Mouse (Mus musculus) limb, embryonic 11.5 days (tissue): Measurements from ENCODE around the gene Sphk2. TPM values are rescaled to one million over a fixed set of nuclear protein-coding genes. Genes with fewer than 3 reads are reported as not detected.

ENCODE experiments used
- ATAC-seq: fragments of 200-750 bp; cut with Nextera tagmentation; 2 replicates; pipeline ENCODE4 v1.8.0; 2017; ENCODE audit warnings: low read depth; ENCODE audit not compliant: insufficient number of reproducible peaks, low FRiP score, low TSS enrichment
- DNase-seq: peaks from one replicate; pipeline ENCODE4 v3.0.0-alpha.2; 2015; ENCODE audit warnings: low spot score
- H3K27ac ChIP-seq: fragments of 300-500 bp; sonication (generic); replicated peaks from 2 replicates; pipeline ENCODE4 v1.5.1; 2014; ENCODE audit warnings: low read depth, mild to moderate bottlenecking, low read length
- H3K27me3 ChIP-seq: fragments of 300-500 bp; sonication (generic); 2 replicates; pipeline ENCODE4 v1.6.1; 2014; ENCODE audit warnings: mild to moderate bottlenecking, low read length, mixed read lengths; ENCODE audit not compliant: control insufficient read depth, insufficient read depth
- H3K36me3 ChIP-seq: fragments of 300-500 bp; sonication (generic); 2 replicates; pipeline ENCODE4 v1.6.1; 2014; ENCODE audit warnings: mild to moderate bottlenecking, low read length, moderate library complexity, mixed read lengths; ENCODE audit not compliant: control insufficient read depth, insufficient read depth
- H3K4me1 ChIP-seq: fragments of 300-500 bp; sonication (generic); 2 replicates; pipeline ENCODE4 v1.6.1; 2014; ENCODE audit warnings: low read length, mixed read lengths; ENCODE audit not compliant: control insufficient read depth, insufficient read depth
- H3K4me2 ChIP-seq: fragments of 300-500 bp; sonication (generic); 2 replicates; pipeline ENCODE4 v1.6.1; 2014; ENCODE audit warnings: low read depth, mild to moderate bottlenecking, moderate library complexity; ENCODE audit not compliant: severe bottlenecking
- H3K4me3 ChIP-seq: fragments of 300-500 bp; sonication (generic); 2 replicates; pipeline ENCODE4 v1.5.1; 2014; ENCODE audit warnings: low read depth, low read length
- H3K9ac ChIP-seq: fragments of 300-500 bp; sonication (generic); 2 replicates; pipeline ENCODE4 v1.6.1; 2014; ENCODE audit warnings: mild to moderate bottlenecking, low read length
- H3K9me3 ChIP-seq: fragments of 300-500 bp; sonication (generic); 2 replicates; pipeline ENCODE4 v1.6.1; 2016; ENCODE audit warnings: low read length; ENCODE audit not compliant: control insufficient read depth
- WGBS: fragments of 180-500 bp; shearing (Covaris S2); extraction: QIAGEN DNeasy Blood & Tissue Kit; methylation state at CpG from one replicate; pipeline ENCODE4 v1.1.7; 2014; 5-methylcytosine and 5-hydroxymethylcytosine counted together
- polyA plus RNA-seq: library from polyadenylated mRNA; unstranded; fragments of >200 nt; fragmentation: Nextera tagmentation; extraction: Ambion mirVana; gene quantifications from 2 replicates; pipeline ENCODE4 v1.2.1, GENCODE M21; 2014

Gene Sphk2
- polyA plus RNA-seq, 1 experiment from 2014 or later, result 28.4 TPM

GRCm38 (mm10) chr7:45712022-45712757, 5.6 kb downstream of the Sphk2 start:
- Histone ChIP-seq H3K27me3 (no peaks in the 10 kb centered on the region), H3K27ac (no peak overlapping the region), H3K9ac (no peak overlapping the region), H3K4me2 (no peak overlapping the region), H3K4me1 (peaks cover 38% of the 10 kb centered on the region), H3K36me3 (peaks cover 23% of the 10 kb centered on the region; the same call in 1 of the 2 replicates), H3K4me3 (no peak overlapping the region), H3K9me3 (no peaks in the 10 kb centered on the region)
- DNase-seq (no peak), ATAC-seq (no peak)
- WGBS, result 86% methylated on average over 21 of the region's 21 CpGs

- Histone ChIP-seq H3K9me3 (no peaks in the 10 kb centered on the region), H3K36me3 (peaks cover 23% of the 10 kb centered on the region; the same call in 1 of the 2 replicates), H3K9ac (no peak overlapping the region), H3K4me1 (peaks cover 36% of the 10 kb centered on the region), H3K4me3 (no peak overlapping the region), H3K27ac (no peak overlapping the region), H3K27me3 (no peaks in the 10 kb centered on the region), H3K4me2 (no peak overlapping the region)
- ATAC-seq, result no peak
- DNase-seq, result no peak
- WGBS, result 94% methylated on average over 24 of the region's 24 CpGs
These were observed 6.3 kb downstream of the Sphk2 start for GRCm38 (mm10) chr7:45711316-45712021.

DNA sequence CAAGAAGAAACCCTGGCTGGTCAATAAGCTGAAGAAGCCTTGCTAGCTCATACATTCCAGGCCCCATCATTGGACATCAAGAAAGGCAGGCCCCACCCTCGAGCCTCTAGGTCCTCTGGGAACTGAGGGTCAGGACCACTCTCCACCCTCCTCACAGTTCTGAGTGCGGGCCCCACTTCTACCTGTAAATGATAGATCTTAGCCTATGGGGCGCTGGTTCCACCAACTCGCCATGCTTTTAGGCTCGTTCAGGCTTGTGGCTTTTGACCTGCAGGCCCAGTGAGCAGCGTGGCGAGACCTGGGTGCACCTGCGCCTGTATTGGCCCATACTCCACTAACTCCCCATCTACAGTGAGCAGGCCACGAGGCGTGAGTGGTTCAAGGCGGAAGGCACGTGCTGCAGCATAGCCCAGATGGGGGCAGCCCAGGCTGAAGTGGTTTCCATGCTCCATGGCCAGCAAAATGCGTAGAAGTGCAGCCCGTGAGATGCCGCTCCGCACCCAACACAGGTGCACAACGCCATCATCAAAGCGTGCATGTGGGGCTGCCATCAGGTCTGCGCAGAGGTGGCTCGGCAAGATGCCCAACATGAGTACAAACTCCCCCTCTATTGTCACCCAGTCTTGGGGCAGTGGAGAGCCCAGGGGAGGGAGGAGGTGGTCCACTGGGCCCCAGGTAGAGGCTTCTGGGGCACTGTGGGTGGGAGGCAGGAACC, 7.2 kb downstream of the Sphk2 start:
- H3K4me3 ChIP-seq, result 0 out of 2 replicates have a peak overlapping the region, but pooled peaks have one; percentile 1
- H3K9ac ChIP-seq, result no peak overlapping the region
- peaks cover 23% of the 10 kb centered on the region; the same call in 1 of the 2 replicates for H3K36me3 ChIP-seq
- H3K27me3 ChIP-seq, result no peaks in the 10 kb centered on the region
- WGBS, result 94% methylated on average over 20 of the region's 20 CpGs
- no peak for ATAC-seq
- no peaks in the 10 kb centered on the region for H3K9me3 ChIP-seq
- DNase-seq, result no peak
- H3K4me1 ChIP-seq, result peaks cover 30% of the 10 kb centered on the region
- H3K4me2 ChIP-seq, result no peak overlapping the region
- no peak overlapping the region for H3K27ac ChIP-seq

GRCm38 (mm10) chr7:45709677-45710355, 8.0 kb downstream of the Sphk2 start:
- WGBS, result 79% methylated on average over 14 of the region's 14 CpGs
- peaks cover 31% of the 10 kb centered on the region for H3K4me1 ChIP-seq

GRCm38 (mm10) chr7:45709036-45709435, 8.8 kb downstream of the Sphk2 start:
- DNase-seq, result peak; percentile 42
- ATAC-seq, result no peak
- Histone ChIP-seq H3K36me3 (peaks cover 23% of the 10 kb centered on the region; the same call in 1 of the 2 replicates), H3K4me1 (peaks cover 27% of the 10 kb centered on the region), H3K9ac (no peak overlapping the region), H3K4me2 (no peak overlapping the region), H3K27me3 (no peaks in the 10 kb centered on the region), H3K4me3 (no peak overlapping the region), H3K9me3 (no peaks in the 10 kb centered on the region), H3K27ac (no peak overlapping the region)
- 62% methylated on average over 6 of the region's 6 CpGs for WGBS

More at GRCm38 (mm10) chr7:45709677-45710355, 8.0 kb downstream of the Sphk2 start:
- ATAC-seq (no peak), DNase-seq (no peak)
- no peaks in the 10 kb centered on the region for H3K27me3 ChIP-seq
- no peaks in the 10 kb centered on the region for H3K9me3 ChIP-seq
- no peak overlapping the region for H3K4me2 ChIP-seq
- no peak overlapping the region for H3K4me3 ChIP-seq
- H3K36me3 ChIP-seq, result peaks cover 23% of the 10 kb centered on the region; the same call in 1 of the 2 replicates
- no peak overlapping the region for H3K27ac ChIP-seq
- H3K9ac ChIP-seq, result no peak overlapping the region

- peak overlapping the region; percentile 35; the same call in 1 of the 2 replicates for H3K9ac ChIP-seq
- no peak overlapping the region for H3K27ac ChIP-seq
- no peaks in the 10 kb centered on the region for H3K27me3 ChIP-seq
- peak overlapping the region; percentile 72; the same call in 1 of the 2 replicates for H3K4me2 ChIP-seq
- peaks cover 32% of the 10 kb centered on the region for H3K4me1 ChIP-seq
- no peaks in the 10 kb centered on the region for H3K9me3 ChIP-seq
- peak overlapping the region; percentile 49 for H3K4me3 ChIP-seq
- no peak for ATAC-seq
- 28% methylated on average over 13 of the region's 13 CpGs for WGBS
- peak; percentile 43 for DNase-seq
- H3K36me3 ChIP-seq, result peaks cover 22% of the 10 kb centered on the region; the same call in 1 of the 2 replicates
These were observed 9.5 kb downstream of the Sphk2 start for GRCm38 (mm10) chr7:45708221-45708761.

- H3K27me3 ChIP-seq, result no peaks in the 10 kb centered on the region
- H3K27ac ChIP-seq, result peak overlapping the region; percentile 76
- peaks cover 14% of the 10 kb centered on the region; the same call in 1 of the 2 replicates for H3K36me3 ChIP-seq
- ATAC-seq (0 out of 2 replicates have a peak, but pooled peaks have one; percentile 1), DNase-seq (peak; percentile 92)
- peak overlapping the region; percentile 49 for H3K4me3 ChIP-seq
- H3K4me1 ChIP-seq, result peaks cover 32% of the 10 kb centered on the region
- 0% methylated on average over 27 of the region's 27 CpGs for WGBS
- H3K9me3 ChIP-seq, result no peaks in the 10 kb centered on the region
- H3K9ac ChIP-seq, result peak overlapping the region; percentile 35; the same call in 1 of the 2 replicates
- H3K4me2 ChIP-seq, result peak overlapping the region; percentile 72
These were observed 10.3 kb downstream of the Sphk2 start for GRCm38 (mm10) chr7:45707375-45707967.
